Mouse (Mus musculus) stomach, postnatal 0 days (tissue): ENCODE results near the gene Tax1bp3.

Experiments used
- CTCF ChIP-seq: IDR thresholded peaks from 2 replicates; pipeline ENCODE4 v1.5.1; 2016; ENCODE audit warnings: antibody characterized with exemption, low read depth, mild to moderate bottlenecking, moderate library complexity
- EP300 ChIP-seq: optimal IDR thresholded peaks from 2 replicates; pipeline ENCODE3; 2016; ENCODE audit warnings: antibody characterized with exemption

DNA sequence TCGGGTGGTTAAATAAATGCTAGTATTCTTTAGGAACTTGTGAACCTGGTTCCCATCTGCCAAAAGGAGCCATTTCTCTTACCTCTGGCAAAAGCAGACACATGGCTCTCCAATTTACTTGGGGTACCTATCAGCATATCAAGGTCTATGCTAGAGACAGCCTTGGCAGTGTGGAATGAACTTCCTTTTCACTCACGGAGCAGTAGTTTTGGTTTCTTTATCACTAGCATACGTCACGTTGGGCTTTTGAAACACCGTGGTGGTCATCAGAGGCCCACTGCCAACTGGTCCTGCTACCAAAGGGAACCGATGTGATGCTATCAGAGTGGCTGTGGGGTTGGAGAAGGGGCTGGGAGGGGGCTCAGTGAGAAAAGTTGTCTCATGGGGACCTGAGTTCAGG is 43.9 kb upstream of the Tax1bp3 start:
- no peak for TF ChIP-seq EP300
- no peak for TF ChIP-seq CTCF
